Mouse (Mus musculus): ENCODE results near the gene Ifitm1.

DNA sequence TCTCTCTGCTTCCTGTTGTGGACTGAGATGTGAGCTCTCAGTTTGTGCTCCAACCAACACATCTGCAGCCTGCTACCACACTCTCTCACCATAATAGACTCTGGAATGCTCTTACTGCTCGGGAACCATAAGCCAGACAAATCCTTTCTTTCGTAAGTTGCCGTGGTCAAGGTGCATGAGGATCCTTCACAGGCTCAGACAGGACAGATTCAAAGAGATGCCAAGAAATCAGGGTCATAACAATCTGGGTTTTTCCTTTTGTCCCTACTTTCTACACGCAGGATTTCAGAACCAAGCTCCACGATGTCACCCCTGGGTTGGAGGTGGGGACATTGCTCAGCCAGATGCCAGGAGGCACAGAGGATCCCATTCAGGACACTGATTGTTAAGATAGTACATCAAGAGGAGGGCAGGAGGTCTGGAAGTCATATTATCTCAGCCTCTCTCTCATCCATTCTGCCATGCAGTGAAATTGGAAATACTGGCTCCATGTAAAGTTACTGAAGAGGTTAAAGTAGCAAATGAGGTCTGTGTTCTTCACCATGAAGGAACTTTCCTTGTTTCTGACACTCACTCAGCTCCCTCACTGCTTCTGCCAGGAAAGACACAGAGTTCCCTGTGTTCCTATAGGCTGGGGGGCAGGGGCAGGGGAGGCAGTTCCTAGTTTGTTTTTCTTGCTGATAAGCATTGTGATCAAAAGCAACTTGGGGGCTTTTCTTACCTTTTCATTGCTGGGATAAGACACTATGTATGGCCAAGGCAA lies 36.4 kb downstream of the Ifitm1 start:
- no peak for TF ChIP-seq CTCF (IDR thresholded peaks at IDR 0.05; ENCODE audit: control insufficient read depth, insufficient read depth, low read length)
- no peak for TF ChIP-seq POLR2A (IDR thresholded peaks at IDR 0.05; ENCODE audit: borderline replicate concordance, control insufficient read depth, low read depth, low read length)

All from bone marrow, adult 2 months (tissue).